Mouse (Mus musculus): ENCODE measurements around the gene Idnk.

The Idnk gene

GRCm38 (mm10) chr13:58147760-58148159 lies 9.7 kb upstream of the Idnk start:
- DNase-seq (ENCODE audit: low spot score) = no peak

- peak; percentile 12 for DNase-seq (ENCODE audit: low spot score)
Observed at GRCm38 (mm10) chr13:58148256-58148831, 9.1 kb upstream of the Idnk start.

GRCm38 (mm10) chr13:58149033-58149558 lies 8.4 kb upstream of the Idnk start:
- peak; percentile 14 for DNase-seq (ENCODE audit: low spot score)

- DNase-seq (ENCODE audit: low spot score) = no peak
Observed at GRCm38 (mm10) chr13:58149629-58150028, 7.8 kb upstream of the Idnk start.

- DNase-seq (ENCODE audit: low spot score) = no peak
Observed at GRCm38 (mm10) chr13:58150442-58150841, 7.0 kb upstream of the Idnk start.

- DNase-seq (ENCODE audit: low spot score) = peak; percentile 25
Observed at GRCm38 (mm10) chr13:58156031-58156430, 1.4 kb upstream of the Idnk start.

GRCm38 (mm10) chr13:58157036-58157435 lies 413 bp upstream of the Idnk start:
- no peak for DNase-seq (ENCODE audit: low spot score)

- peak; percentile 85 for DNase-seq (ENCODE audit: low spot score)
Observed at GRCm38 (mm10) chr13:58158099-58158912, 857 bp downstream of the Idnk start.

GRCm38 (mm10) chr13:58160761-58161160 lies 3.3 kb downstream of the Idnk start:
- no peak for DNase-seq (ENCODE audit: low spot score)

- DNase-seq (ENCODE audit: low spot score) = no peak
Observed at GRCm38 (mm10) chr13:58163343-58163742, 5.9 kb downstream of the Idnk start.

- DNase-seq (ENCODE audit: low spot score) = no peak
Observed at GRCm38 (mm10) chr13:58168119-58168518, 10.7 kb downstream of the Idnk start.

GRCm38 (mm10) chr13:58176105-58176504 lies 18.7 kb downstream of the Idnk start:
- DNase-seq (ENCODE audit: low spot score) = no peak

- DNase-seq (ENCODE audit: low spot score) = peak; percentile 93
Observed at GRCm38 (mm10) chr13:58177511-58178208, 20.2 kb downstream of the Idnk start.

- DNase-seq (ENCODE audit: low spot score) = no peak
Observed at GRCm38 (mm10) chr13:58181607-58182551, 24.4 kb downstream of the Idnk start.

GRCm38 (mm10) chr13:58184111-58184510 lies 26.7 kb downstream of the Idnk start:
- no peak for DNase-seq (ENCODE audit: low spot score)

GRCm38 (mm10) chr13:58186281-58186680 lies 28.8 kb downstream of the Idnk start:
- no peak for DNase-seq (ENCODE audit: low spot score)

GRCm38 (mm10) chr13:58187751-58188150 lies 30.3 kb downstream of the Idnk start:
- no peak for DNase-seq (ENCODE audit: low spot score)

- peak; percentile 83 for DNase-seq (ENCODE audit: low spot score)
Observed at GRCm38 (mm10) chr13:58188412-58188811, 31.0 kb downstream of the Idnk start.

- no peak for DNase-seq (ENCODE audit: low spot score)
Observed at GRCm38 (mm10) chr13:58189473-58189872, 32.0 kb downstream of the Idnk start.

- no peak for DNase-seq (ENCODE audit: low spot score)
Observed at GRCm38 (mm10) chr13:58191516-58191915, 34.1 kb downstream of the Idnk start.

GRCm38 (mm10) chr13:58192146-58192545 lies 34.7 kb downstream of the Idnk start:
- DNase-seq (ENCODE audit: low spot score) = no peak

- no peak for DNase-seq (ENCODE audit: low spot score)
Observed at GRCm38 (mm10) chr13:58193221-58193620, 35.8 kb downstream of the Idnk start.
